Mouse (Mus musculus): ENCODE measurements around the gene Ccdc63. TPM values are rescaled to one million over a fixed set of nuclear protein-coding genes. Genes with fewer than 3 reads are reported as not detected.

Gene Ccdc63
- total RNA-seq, 1 experiment = 2.2 TPM

DNA sequence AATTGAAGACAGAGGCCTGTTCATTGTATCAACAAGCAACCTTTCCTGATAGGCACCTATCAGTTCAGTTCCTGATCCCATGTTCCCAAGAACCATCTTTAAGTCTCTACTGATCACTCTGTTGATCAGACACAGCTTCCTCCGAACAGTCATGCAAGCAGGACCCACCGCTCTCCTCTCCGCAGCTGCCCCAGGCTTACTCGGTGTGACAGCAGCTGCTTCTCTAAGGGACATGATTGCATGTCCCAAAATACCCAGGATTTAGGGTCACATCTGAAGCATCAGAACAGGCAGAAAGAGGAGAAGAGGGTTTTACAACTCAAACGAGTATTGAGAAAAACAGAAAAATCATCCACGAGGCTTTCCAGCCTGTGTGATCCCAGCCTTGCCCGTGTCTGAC, 55.3 kb downstream of the Ccdc63 start:
- in situ Hi-C loops (cut with MboI; ENCODE audit: low sequenced_read_pairs in 2 of 2, unreplicated experiment in 2 of 2) = loop anchor here in 1 of 2 experiments (25.0 kb wide), 1 partner anchor 223 kb away; no protein-coding TSS in a partner anchor
- Histone ChIP-seq H3K4me1 (ENCODE audit: control insufficient read depth in 2 of 2, insufficient read depth in 2 of 2, low read length in 2 of 2, poor library complexity in 1 of 2) (peaks cover 0 to 1% of the 10 kb centered on the region in 2 experiments; a peak in 1 of 4 replicates), H3K27ac (ENCODE audit: insufficient read depth, low read depth, low read length, poor library complexity, severe bottlenecking) (no peak overlapping the region), H3K9me3 (ENCODE audit: control insufficient read depth, insufficient read depth, low read depth, low read length) (no peaks in the 10 kb centered on the region), H3K9ac (ENCODE audit: insufficient read depth, low read depth, low read length, poor library complexity, severe bottlenecking) (no peak overlapping the region), H3K4me3 (ENCODE audit: insufficient read depth in 1 of 2, low read depth in 1 of 2, low read length in 2 of 2, poor library complexity in 1 of 2, severe bottlenecking in 1 of 2) (no peak overlapping the region), H3K36me3 (ENCODE audit: control insufficient read depth, insufficient read depth, low read length, poor library complexity, severe bottlenecking) (no peaks in the 10 kb centered on the region)
- DNase-seq (ENCODE audit: low read depth, low spot score) = no peak
- TF ChIP-seq ZC3H11A (IDR thresholded peaks at IDR 0.05; ENCODE audit: borderline replicate concordance, low read depth, low read length) (no peak), CHD2 (IDR thresholded peaks at IDR 0.05; ENCODE audit: low read depth, low read length) (no peak), MAFK (IDR thresholded peaks at IDR 0.05; ENCODE audit: insufficient read depth, low read depth, low read length) (no peak), ZNF384 (IDR thresholded peaks at IDR 0.05; ENCODE audit: low read depth, low read length) (no peak), HCFC1 (IDR thresholded peaks at IDR 0.05; ENCODE audit: borderline replicate concordance, insufficient read depth, low read length) (no peak)

DNA sequence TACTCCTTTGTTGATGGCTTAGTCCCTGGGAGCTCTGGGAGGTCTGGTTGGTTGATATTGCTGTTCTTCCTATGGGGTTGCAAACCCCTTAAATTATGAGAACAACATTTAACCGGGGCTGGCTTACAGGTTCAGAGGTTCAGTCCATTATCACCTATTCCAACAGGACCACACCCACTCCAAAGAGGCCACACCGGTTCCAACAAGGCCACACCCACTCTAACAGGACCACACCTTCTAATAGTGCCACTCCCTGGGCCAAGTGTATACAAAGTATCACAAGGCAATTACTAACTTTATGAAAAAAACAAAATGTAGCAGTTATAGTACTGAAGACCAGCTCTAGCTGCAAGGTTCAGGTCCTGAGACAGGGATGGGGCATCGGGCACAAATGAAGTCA, 56.2 kb downstream of the Ccdc63 start:
- Histone ChIP-seq H3K4me1 (ENCODE audit: control insufficient read depth in 2 of 2, insufficient read depth in 2 of 2, low read length in 2 of 2, poor library complexity in 1 of 2) (peaks cover 0 to 3% of the 10 kb centered on the region in 2 experiments; a peak in 1 of 4 replicates), H3K9me3 (ENCODE audit: control insufficient read depth, insufficient read depth, low read depth, low read length) (no peaks in the 10 kb centered on the region), H3K9ac (ENCODE audit: insufficient read depth, low read depth, low read length, poor library complexity, severe bottlenecking) (no peak overlapping the region), H3K27ac (ENCODE audit: insufficient read depth, low read depth, low read length, poor library complexity, severe bottlenecking) (no peak overlapping the region), H3K36me3 (ENCODE audit: control insufficient read depth, insufficient read depth, low read length, poor library complexity, severe bottlenecking) (no peaks in the 10 kb centered on the region), H3K4me3 (ENCODE audit: insufficient read depth in 1 of 2, low read depth in 1 of 2, low read length in 2 of 2, poor library complexity in 1 of 2, severe bottlenecking in 1 of 2) (no peak overlapping the region)
- DNase-seq (ENCODE audit: low read depth, low spot score) = no peak
- in situ Hi-C loops (cut with MboI; ENCODE audit: low sequenced_read_pairs in 2 of 2, unreplicated experiment in 2 of 2) = loop anchor here in 1 of 2 experiments (25.0 kb wide), 1 partner anchor 222 kb away; no protein-coding TSS in a partner anchor
- TF ChIP-seq HCFC1 (IDR thresholded peaks at IDR 0.05; ENCODE audit: borderline replicate concordance, insufficient read depth, low read length) = no peak
- no peak for TF ChIP-seq ZC3H11A (IDR thresholded peaks at IDR 0.05; ENCODE audit: borderline replicate concordance, low read depth, low read length)

DNA sequence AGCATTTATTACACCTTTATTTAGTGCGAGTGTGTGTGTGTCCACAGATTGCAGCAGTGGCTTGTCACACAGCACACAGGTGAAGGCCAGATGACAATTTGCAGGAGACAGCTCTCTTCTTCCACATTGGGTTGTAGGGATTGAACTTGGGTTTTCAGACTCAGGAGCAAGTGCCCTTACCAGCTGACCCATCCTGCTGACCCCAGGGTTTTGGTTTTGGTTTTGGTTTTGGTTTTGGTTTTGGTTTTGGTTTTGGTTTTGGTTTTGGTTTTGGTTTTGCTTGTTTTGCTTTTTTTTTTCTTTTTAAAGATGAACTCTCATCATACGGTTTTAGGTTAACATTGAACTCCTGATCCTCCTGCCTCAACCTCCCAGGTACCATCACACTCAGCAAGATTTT, 57.3 kb downstream of the Ccdc63 start:
- Histone ChIP-seq H3K9me3 (ENCODE audit: control insufficient read depth, insufficient read depth, low read depth, low read length) (no peaks in the 10 kb centered on the region), H3K36me3 (ENCODE audit: control insufficient read depth, insufficient read depth, low read length, poor library complexity, severe bottlenecking) (no peaks in the 10 kb centered on the region), H3K4me1 (ENCODE audit: control insufficient read depth in 2 of 2, insufficient read depth in 2 of 2, low read length in 2 of 2, poor library complexity in 1 of 2) (peaks cover 0 to 6% of the 10 kb centered on the region in 2 experiments; a peak in 1 of 4 replicates), H3K27ac (ENCODE audit: insufficient read depth, low read depth, low read length, poor library complexity, severe bottlenecking) (no peak overlapping the region), H3K9ac (ENCODE audit: insufficient read depth, low read depth, low read length, poor library complexity, severe bottlenecking) (no peak overlapping the region), H3K4me3 (ENCODE audit: insufficient read depth in 1 of 2, low read depth in 1 of 2, low read length in 2 of 2, poor library complexity in 1 of 2, severe bottlenecking in 1 of 2) (no peak overlapping the region)
- DNase-seq (ENCODE audit: low read depth, low spot score) = no peak
- no peak for TF ChIP-seq ZC3H11A (IDR thresholded peaks at IDR 0.05; ENCODE audit: borderline replicate concordance, low read depth, low read length)
- no peak for TF ChIP-seq ZNF384 (IDR thresholded peaks at IDR 0.05; ENCODE audit: low read depth, low read length)
- no peak for TF ChIP-seq HCFC1 (IDR thresholded peaks at IDR 0.05; ENCODE audit: borderline replicate concordance, insufficient read depth, low read length)
- no peak for TF ChIP-seq MAFK (IDR thresholded peaks at IDR 0.05; ENCODE audit: insufficient read depth, low read depth, low read length)
- no peak for TF ChIP-seq CHD2 (IDR thresholded peaks at IDR 0.05; ENCODE audit: low read depth, low read length)
- in situ Hi-C loops (cut with MboI; ENCODE audit: low sequenced_read_pairs in 2 of 2, unreplicated experiment in 2 of 2) = loop anchor here in 1 of 2 experiments (25.0 kb wide), 1 partner anchor 221 kb away; no protein-coding TSS in a partner anchor

DNA sequence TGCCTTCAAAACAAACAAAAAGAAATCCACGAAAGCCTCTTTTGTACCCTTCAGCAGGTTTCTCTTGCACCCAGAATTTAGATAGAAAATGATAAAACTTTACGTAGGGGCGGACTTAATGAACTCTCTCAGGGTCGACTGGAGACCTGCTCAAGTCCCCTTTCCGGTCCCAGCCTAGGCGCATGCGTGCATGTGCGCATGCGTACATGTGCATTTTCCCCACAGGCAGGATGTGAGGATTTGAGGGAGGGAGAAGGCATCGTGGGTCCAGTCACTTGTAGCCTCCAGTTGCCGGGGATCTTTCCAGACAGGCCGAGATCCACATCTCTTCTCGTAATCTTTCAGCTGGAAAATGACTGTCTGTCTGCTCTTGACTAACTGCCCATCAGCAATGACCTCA, 59.2 kb downstream of the Ccdc63 start:
- Histone ChIP-seq H3K27ac (ENCODE audit: insufficient read depth, low read depth, low read length, poor library complexity, severe bottlenecking) (no peak overlapping the region), H3K4me1 (ENCODE audit: control insufficient read depth in 2 of 2, insufficient read depth in 2 of 2, low read length in 2 of 2, poor library complexity in 1 of 2) (peaks cover 0 to 6% of the 10 kb centered on the region in 2 experiments; a peak in 1 of 4 replicates), H3K9ac (ENCODE audit: insufficient read depth, low read depth, low read length, poor library complexity, severe bottlenecking) (no peak overlapping the region), H3K9me3 (ENCODE audit: control insufficient read depth, insufficient read depth, low read depth, low read length) (no peaks in the 10 kb centered on the region), H3K4me3 (ENCODE audit: insufficient read depth in 1 of 2, low read depth in 1 of 2, low read length in 2 of 2, poor library complexity in 1 of 2, severe bottlenecking in 1 of 2) (no peak overlapping the region), H3K36me3 (ENCODE audit: control insufficient read depth, insufficient read depth, low read length, poor library complexity, severe bottlenecking) (no peaks in the 10 kb centered on the region)
- in situ Hi-C loops (cut with MboI; ENCODE audit: low sequenced_read_pairs in 2 of 2, unreplicated experiment in 2 of 2) = loop anchor here in 1 of 2 experiments (25.0 kb wide), 1 partner anchor 219 kb away; no protein-coding TSS in a partner anchor
- no peak for DNase-seq (ENCODE audit: low read depth, low spot score)
- TF ChIP-seq MAFK (IDR thresholded peaks at IDR 0.05; ENCODE audit: insufficient read depth, low read depth, low read length) (no peak), CHD2 (IDR thresholded peaks at IDR 0.05; ENCODE audit: low read depth, low read length) (no peak), HCFC1 (IDR thresholded peaks at IDR 0.05; ENCODE audit: borderline replicate concordance, insufficient read depth, low read length) (no peak), ZC3H11A (IDR thresholded peaks at IDR 0.05; ENCODE audit: borderline replicate concordance, low read depth, low read length) (no peak), ZNF384 (IDR thresholded peaks at IDR 0.05; ENCODE audit: low read depth, low read length) (no peak)
